Mouse (Mus musculus) spleen, adult 2 months (tissue): ENCODE data around the gene Sash1.

ENCODE experiments used
- CTCF ChIP-seq: fragments of 200-500 bp; IDR thresholded peaks from 2 replicates; pipeline ENCODE4 v1.5.1; 2011; ENCODE audit warnings: mild to moderate bottlenecking, inconsistent platforms; ENCODE audit not compliant: insufficient read depth, insufficient read length, insufficient replicate concordance; ENCODE audit errors: extremely low read depth
- POLR2A ChIP-seq: fragments of 200-500 bp; IDR thresholded peaks from 2 replicates; pipeline ENCODE4 v1.6.1; 2011; ENCODE audit warnings: low read depth, low read length, inconsistent platforms

GRCm38 (mm10) chr10:8719345-8719744 is 166.5 kb downstream of the Sash1 start:
- no peak for TF ChIP-seq CTCF
- TF ChIP-seq POLR2A, result no peak
